Mouse (Mus musculus) ES-E14 (cell line): ENCODE data around the gene B4galt1. TPM values are rescaled to one million over a fixed set of nuclear protein-coding genes. Genes with fewer than 3 reads are reported as not detected.

Experiments used
- DNase-seq: peaks from one replicate; pipeline ENCODE4 v3.0.0-alpha.2; 2013; ENCODE audit warnings: low read depth, low spot score
- H3K27ac ChIP-seq: 2 replicates; pipeline ENCODE4 v1.5.1; 2012; ENCODE audit warnings: low read depth, mild to moderate bottlenecking, low read length, moderate library complexity, mixed read lengths; ENCODE audit not compliant: poor library complexity, insufficient read depth, severe bottlenecking
- H3K36me3 ChIP-seq: 2 replicates; pipeline ENCODE4 v1.6.1; 2012; ENCODE audit warnings: mild to moderate bottlenecking, low read length, moderate library complexity, mixed read lengths; ENCODE audit not compliant: control insufficient read depth, poor library complexity, insufficient read depth, severe bottlenecking
- H3K4me1 ChIP-seq, 2 experiments: fragments of 150-350 bp in 1 of 2; sonication (generic) in 1 of 2; 2 replicates each; pipeline ENCODE4 v1.6.1; 2012; ENCODE audit warnings: low read length in 2 of 2, mild to moderate bottlenecking in 1 of 2, mixed read lengths in 1 of 2; ENCODE audit not compliant: control insufficient read depth in 2 of 2, insufficient read depth in 2 of 2, poor library complexity in 1 of 2
- H3K4me3 ChIP-seq, 2 experiments: fragments of 150-350 bp in 1 of 2; sonication (generic) in 1 of 2; 2 replicates each; pipeline ENCODE4 v1.5.1; 2012; ENCODE audit warnings: low read length in 2 of 2, low read depth in 1 of 2, mild to moderate bottlenecking in 1 of 2, mixed read lengths in 1 of 2; ENCODE audit not compliant: insufficient read depth in 1 of 2, poor library complexity in 1 of 2, severe bottlenecking in 1 of 2
- H3K9ac ChIP-seq: 2 replicates; pipeline ENCODE4 v1.6.1; 2012; ENCODE audit warnings: low read depth, mild to moderate bottlenecking, low read length, mixed read lengths; ENCODE audit not compliant: poor library complexity, insufficient read depth, severe bottlenecking
- H3K9me3 ChIP-seq: fragments of 150-350 bp; sonication (generic); 2 replicates; pipeline ENCODE4 v1.6.1; 2012; ENCODE audit warnings: low read depth, mild to moderate bottlenecking, low read length; ENCODE audit not compliant: control insufficient read depth, insufficient read depth
- CHD2 ChIP-seq: IDR thresholded peaks from 2 replicates; pipeline ENCODE4 v1.6.1; 2014; ENCODE audit warnings: mild to moderate bottlenecking, low read depth, low read length, inconsistent platforms
- HCFC1 ChIP-seq: IDR thresholded peaks from 2 replicates; pipeline ENCODE4 v1.6.1; 2012; ENCODE audit warnings: low read length, inconsistent platforms, borderline replicate concordance; ENCODE audit not compliant: insufficient read depth
- MAFK ChIP-seq: IDR thresholded peaks from 2 replicates; pipeline ENCODE4 v1.6.1; 2014; ENCODE audit warnings: mild to moderate bottlenecking, low read depth, low read length, inconsistent platforms; ENCODE audit not compliant: insufficient read depth
- ZC3H11A ChIP-seq: IDR thresholded peaks from 2 replicates; pipeline ENCODE4 v1.6.1; 2012; ENCODE audit warnings: low read depth, mild to moderate bottlenecking, inconsistent platforms, low read length, borderline replicate concordance
- ZNF384 ChIP-seq: IDR thresholded peaks from 2 replicates; pipeline ENCODE4 v1.6.1; 2012; ENCODE audit warnings: low read depth, low read length, inconsistent platforms
- in situ Hi-C, 2 experiments: fragments of 600-800 bp; cut with MboI; formaldehyde crosslinking; loops; one replicate each; pipeline ENCODE4 v1.15.1; 2025; ENCODE audit warnings: low sequenced_read_pairs in 2 of 2, inconsistent platforms in 1 of 2; ENCODE audit not compliant: unreplicated experiment in 2 of 2
- total RNA-seq: library from RNA; depleted of rRNA; stranded (reverse); fragments of 300-350 nt; gene quantifications from 2 replicates; pipeline ENCODE4 v1.2.3, GENCODE M21; 2012

B4galt1 gene
- total RNA-seq, 1 experiment = 29.2 TPM

GRCm38 (mm10) chr4:40828910-40829309 lies 24.9 kb downstream of the B4galt1 start:
- Histone ChIP-seq H3K36me3 (peaks cover 7% of the 10 kb centered on the region; the same call in 1 of the 2 replicates), H3K4me3 (no peak overlapping the region), H3K9me3 (no peaks in the 10 kb centered on the region), H3K4me1 (peaks cover 9 to 29% of the 10 kb centered on the region in 2 experiments), H3K9ac (no peak overlapping the region), H3K27ac (no peak overlapping the region)
- TF ChIP-seq CHD2 = no peak
- no peak for TF ChIP-seq HCFC1
- no peak for TF ChIP-seq ZNF384
- TF ChIP-seq ZC3H11A = no peak
- no peak for TF ChIP-seq MAFK
- DNase-seq = no peak
- in situ Hi-C loops = no loop called here

- Histone ChIP-seq H3K36me3 (peaks cover 8% of the 10 kb centered on the region; the same call in 1 of the 2 replicates), H3K9me3 (no peaks in the 10 kb centered on the region), H3K4me3 (no peak overlapping the region), H3K4me1 (peaks cover 9 to 34% of the 10 kb centered on the region in 2 experiments), H3K27ac (no peak overlapping the region), H3K9ac (no peak overlapping the region)
- in situ Hi-C loops = no loop called here
- TF ChIP-seq MAFK (no peak), ZNF384 (no peak), HCFC1 (no peak), ZC3H11A (no peak), CHD2 (no peak)
- no peak for DNase-seq
Measured at GRCm38 (mm10) chr4:40827926-40828325, 25.9 kb downstream of the B4galt1 start.

- Histone ChIP-seq H3K4me1 (peaks cover 9 to 34% of the 10 kb centered on the region in 2 experiments), H3K27ac (no peak overlapping the region), H3K9ac (no peak overlapping the region), H3K36me3 (peaks cover 8% of the 10 kb centered on the region; the same call in 1 of the 2 replicates), H3K9me3 (no peaks in the 10 kb centered on the region), H3K4me3 (no peak overlapping the region)
- no peak for DNase-seq
- TF ChIP-seq HCFC1 = no peak
- TF ChIP-seq CHD2 = no peak
- no peak for TF ChIP-seq ZNF384
- in situ Hi-C loops = no loop called here
Measured at GRCm38 (mm10) chr4:40826810-40827209, 27.0 kb downstream of the B4galt1 start.

GRCm38 (mm10) chr4:40825981-40826380 lies 27.8 kb downstream of the B4galt1 start:
- in situ Hi-C loops = no loop called here
- TF ChIP-seq CHD2 (no peak), MAFK (no peak), ZC3H11A (no peak), ZNF384 (no peak), HCFC1 (no peak)

GRCm38 (mm10) chr4:40825146-40825545 lies 28.7 kb downstream of the B4galt1 start:
- H3K4me3 ChIP-seq = no peak overlapping the region
- peak; percentile 51 for DNase-seq
- TF ChIP-seq MAFK = no peak
- no peak for TF ChIP-seq HCFC1
- no peak for TF ChIP-seq ZC3H11A
- no peak for TF ChIP-seq ZNF384
- TF ChIP-seq CHD2 = no peak
- H3K27ac ChIP-seq = no peak overlapping the region; the same call in 1 of the 2 replicates
- H3K9me3 ChIP-seq = no peaks in the 10 kb centered on the region
- H3K36me3 ChIP-seq = peaks cover 8% of the 10 kb centered on the region; the same call in 1 of the 2 replicates
- in situ Hi-C loops = no loop called here
- H3K9ac ChIP-seq = no peak overlapping the region
- H3K4me1 ChIP-seq = peaks cover 2 to 31% of the 10 kb centered on the region in 2 experiments; a peak in 3 of 4 replicates

More at GRCm38 (mm10) chr4:40825981-40826380, 27.8 kb downstream of the B4galt1 start:
- H3K4me1 ChIP-seq = peaks cover 9 to 31% of the 10 kb centered on the region in 2 experiments
- DNase-seq = no peak
- peaks cover 8% of the 10 kb centered on the region; the same call in 1 of the 2 replicates for H3K36me3 ChIP-seq
- H3K9ac ChIP-seq = no peak overlapping the region
- no peaks in the 10 kb centered on the region for H3K9me3 ChIP-seq
- H3K4me3 ChIP-seq = no peak overlapping the region
- no peak overlapping the region for H3K27ac ChIP-seq
